Mouse (Mus musculus): ENCODE measurements around the gene Colca2. TPM values are rescaled to one million over a fixed set of nuclear protein-coding genes. Genes with fewer than 3 reads are reported as not detected.
A peak's percentile ranks its signal among the peaks of the same experiment; 100 is the strongest.

Gene Colca2
- polyA plus RNA-seq, 1 experiment from 2014 or later: 0.70 TPM

DNA sequence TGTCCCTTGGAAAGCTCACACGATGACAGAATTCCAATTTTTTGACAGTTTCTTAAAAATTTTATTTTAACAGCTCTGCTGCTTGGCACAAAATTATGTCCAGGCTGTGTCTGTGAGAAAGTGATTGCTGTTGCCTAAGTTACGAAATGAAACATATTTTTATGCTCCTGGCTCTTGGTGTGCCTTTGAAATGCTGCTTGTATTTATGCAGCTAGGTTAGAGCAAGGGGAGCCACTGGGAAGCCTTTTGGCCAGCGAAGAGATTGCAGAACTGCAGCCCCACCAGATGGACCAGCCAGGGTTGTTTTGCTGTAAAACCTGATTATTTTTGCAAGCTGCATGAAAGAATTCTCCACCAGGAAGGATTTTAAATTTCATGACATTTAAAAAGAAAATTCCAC, 26.8 kb upstream of the Colca2 start:
- H3K4me1 ChIP-seq: peaks cover 19% of the 10 kb centered on the region; the same call in 1 of the 2 replicates
- H3K9ac ChIP-seq (replicated peaks): no peak overlapping the region
- H3K27me3 ChIP-seq: no peaks in the 10 kb centered on the region
- no peak overlapping the region for H3K4me2 ChIP-seq (replicated peaks)
- peak; percentile 61; the same call in 1 of the 2 replicates for ATAC-seq (replicated peaks)
- H3K9me3 ChIP-seq: no peaks in the 10 kb centered on the region
- WGBS: 46% methylated on average over 3 of the region's 3 CpGs
- peak overlapping the region; percentile 80 for H3K27ac ChIP-seq (replicated peaks)
- H3K36me3 ChIP-seq: no peaks in the 10 kb centered on the region
- H3K4me3 ChIP-seq: no peak overlapping the region

DNA sequence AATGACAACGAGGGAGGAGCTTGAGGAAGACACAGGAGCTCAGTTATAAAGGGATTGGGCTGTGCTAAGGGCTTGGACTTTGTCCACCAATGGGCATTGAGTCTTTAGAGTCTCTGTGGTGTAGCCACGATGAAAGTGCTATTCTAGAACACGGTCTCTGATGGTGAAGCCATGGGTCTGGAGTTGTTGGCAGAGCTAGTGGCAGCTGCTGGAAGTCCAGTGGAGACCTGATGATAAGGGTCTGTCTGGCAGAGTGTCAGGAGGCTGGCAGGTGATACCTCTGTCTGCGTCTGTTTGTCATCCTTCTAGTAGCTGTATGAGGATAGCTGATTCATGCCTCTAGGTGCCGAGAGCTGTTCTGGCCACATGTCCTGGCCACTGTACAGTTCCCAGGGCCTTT, 25.6 kb upstream of the Colca2 start:
- no peaks in the 10 kb centered on the region for H3K27me3 ChIP-seq
- H3K9ac ChIP-seq (replicated peaks): no peak overlapping the region
- no peaks in the 10 kb centered on the region for H3K9me3 ChIP-seq
- H3K36me3 ChIP-seq: no peaks in the 10 kb centered on the region
- no peak for ATAC-seq (replicated peaks)
- WGBS: 76% methylated on average over 5 of the region's 5 CpGs
- H3K4me2 ChIP-seq (replicated peaks): no peak overlapping the region
- peak overlapping the region; percentile 80; the same call in 1 of the 2 replicates for H3K27ac ChIP-seq (replicated peaks)
- H3K4me1 ChIP-seq: peaks cover 19% of the 10 kb centered on the region; the same call in 1 of the 2 replicates
- no peak overlapping the region for H3K4me3 ChIP-seq

DNA sequence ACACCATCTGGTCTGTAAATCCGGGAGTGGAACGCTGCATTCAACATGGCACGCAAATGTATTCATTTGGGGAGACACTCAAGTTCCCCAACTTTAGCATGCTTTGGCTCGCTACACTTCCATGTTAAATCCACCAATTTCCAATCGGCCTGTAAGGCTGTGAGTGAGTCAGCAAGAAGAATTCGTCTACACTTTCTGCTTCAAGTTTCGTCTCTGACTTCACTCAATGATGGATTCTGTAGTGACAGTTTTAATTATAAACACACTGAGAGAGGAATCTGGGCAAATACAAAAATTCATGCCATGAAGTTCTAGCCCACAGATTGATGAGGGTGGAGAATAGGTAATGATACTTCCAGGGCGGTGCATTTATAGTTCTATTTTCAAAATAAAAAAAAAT, 15.2 kb upstream of the Colca2 start:
- Histone ChIP-seq H3K27ac (replicated peaks) (no peak overlapping the region), H3K4me3 (no peak overlapping the region), H3K36me3 (no peaks in the 10 kb centered on the region), H3K27me3 (no peaks in the 10 kb centered on the region), H3K4me2 (replicated peaks) (no peak overlapping the region), H3K9ac (replicated peaks) (no peak overlapping the region), H3K9me3 (no peaks in the 10 kb centered on the region), H3K4me1 (no peaks in the 10 kb centered on the region)
- ATAC-seq (replicated peaks): no peak
- WGBS: 86% methylated on average over 8 of the region's 8 CpGs

DNA sequence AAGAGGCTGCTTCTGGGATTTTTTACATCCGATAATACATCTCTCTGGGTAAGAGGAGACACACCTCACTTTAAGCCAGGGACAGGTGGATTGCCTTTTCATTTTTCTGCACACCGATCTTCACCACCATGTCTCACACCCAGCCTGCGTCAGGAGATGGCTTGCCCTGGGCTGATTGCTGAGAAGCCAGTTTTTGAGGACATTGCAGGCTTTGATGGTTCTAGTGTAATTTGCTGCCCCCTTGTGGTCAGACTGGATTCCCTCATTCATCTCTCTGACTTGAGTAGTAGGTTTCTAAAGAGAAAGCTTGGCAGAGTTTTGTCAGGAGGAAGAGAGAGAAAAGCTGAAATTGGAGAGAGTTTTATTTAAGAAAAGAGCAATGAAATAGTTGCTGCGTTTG, 14.3 kb upstream of the Colca2 start:
- 32% methylated on average over 4 of the region's 4 CpGs for WGBS
- peak; percentile 80 for ATAC-seq (replicated peaks)

DNA sequence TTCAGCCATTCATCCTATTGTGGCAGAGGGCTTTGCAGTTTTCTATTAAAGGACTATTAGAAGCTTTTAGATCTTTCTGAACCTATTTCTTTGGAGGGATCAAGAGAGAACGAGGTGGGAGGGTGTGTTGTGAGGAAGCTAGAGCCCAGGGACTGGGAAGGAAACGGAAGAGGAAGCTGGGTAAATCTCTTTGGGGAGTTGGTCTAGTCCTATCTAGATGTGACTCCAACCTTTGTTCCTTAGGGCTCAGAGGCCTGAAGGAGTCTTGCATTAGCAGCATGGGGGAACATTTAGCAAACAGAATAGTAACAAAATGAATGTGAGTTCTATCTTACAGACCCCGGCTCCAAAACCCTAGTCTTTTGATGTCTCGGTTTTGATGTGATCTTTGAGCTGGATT, 12.6 kb upstream of the Colca2 start:
- WGBS: 65% methylated on average over 4 of the region's 4 CpGs
- no peak overlapping the region for H3K27ac ChIP-seq (replicated peaks)
- H3K36me3 ChIP-seq: no peaks in the 10 kb centered on the region
- H3K4me2 ChIP-seq (replicated peaks): no peak overlapping the region
- no peak overlapping the region for H3K4me3 ChIP-seq
- H3K27me3 ChIP-seq: no peaks in the 10 kb centered on the region
- H3K9ac ChIP-seq (replicated peaks): no peak overlapping the region
- H3K9me3 ChIP-seq: no peaks in the 10 kb centered on the region
- no peak for ATAC-seq (replicated peaks)
- no peaks in the 10 kb centered on the region for H3K4me1 ChIP-seq

More for the DNA sequence above, 14.3 kb upstream of the Colca2 start:
- no peaks in the 10 kb centered on the region for H3K4me1 ChIP-seq
- no peak overlapping the region for H3K4me3 ChIP-seq
- H3K36me3 ChIP-seq: no peaks in the 10 kb centered on the region
- no peak overlapping the region for H3K9ac ChIP-seq (replicated peaks)
- no peaks in the 10 kb centered on the region for H3K9me3 ChIP-seq
- H3K27me3 ChIP-seq: no peaks in the 10 kb centered on the region
- no peak overlapping the region for H3K4me2 ChIP-seq (replicated peaks)
- H3K27ac ChIP-seq (replicated peaks): no peak overlapping the region

DNA sequence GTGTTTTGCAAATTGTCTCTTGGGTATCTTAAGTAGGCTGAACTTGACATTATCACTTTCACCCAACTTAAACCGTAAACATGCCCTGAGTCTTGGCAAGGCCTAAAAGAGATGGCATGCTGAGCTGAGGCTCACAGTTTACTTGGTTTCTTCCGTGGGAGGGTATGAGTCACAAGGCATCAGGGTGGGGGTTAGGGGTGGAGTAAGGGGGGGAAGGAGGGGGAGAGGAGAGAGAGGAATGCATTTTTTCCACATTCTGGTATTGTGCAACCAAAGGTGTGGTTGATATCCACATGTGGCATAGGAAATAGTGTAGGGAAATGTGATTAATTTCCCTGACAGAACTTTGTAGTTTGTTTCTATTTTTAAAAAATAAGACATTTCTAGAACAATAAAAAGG, 7.7 kb upstream of the Colca2 start:
- H3K9ac ChIP-seq (replicated peaks): no peak overlapping the region
- no peaks in the 10 kb centered on the region for H3K27me3 ChIP-seq
- H3K27ac ChIP-seq (replicated peaks): no peak overlapping the region
- H3K4me1 ChIP-seq: no peaks in the 10 kb centered on the region
- 51% methylated on average over 2 of the region's 2 CpGs for WGBS
- ATAC-seq (replicated peaks): no peak
- H3K4me2 ChIP-seq (replicated peaks): no peak overlapping the region
- no peak overlapping the region for H3K4me3 ChIP-seq
- no peaks in the 10 kb centered on the region for H3K9me3 ChIP-seq
- no peaks in the 10 kb centered on the region for H3K36me3 ChIP-seq

DNA sequence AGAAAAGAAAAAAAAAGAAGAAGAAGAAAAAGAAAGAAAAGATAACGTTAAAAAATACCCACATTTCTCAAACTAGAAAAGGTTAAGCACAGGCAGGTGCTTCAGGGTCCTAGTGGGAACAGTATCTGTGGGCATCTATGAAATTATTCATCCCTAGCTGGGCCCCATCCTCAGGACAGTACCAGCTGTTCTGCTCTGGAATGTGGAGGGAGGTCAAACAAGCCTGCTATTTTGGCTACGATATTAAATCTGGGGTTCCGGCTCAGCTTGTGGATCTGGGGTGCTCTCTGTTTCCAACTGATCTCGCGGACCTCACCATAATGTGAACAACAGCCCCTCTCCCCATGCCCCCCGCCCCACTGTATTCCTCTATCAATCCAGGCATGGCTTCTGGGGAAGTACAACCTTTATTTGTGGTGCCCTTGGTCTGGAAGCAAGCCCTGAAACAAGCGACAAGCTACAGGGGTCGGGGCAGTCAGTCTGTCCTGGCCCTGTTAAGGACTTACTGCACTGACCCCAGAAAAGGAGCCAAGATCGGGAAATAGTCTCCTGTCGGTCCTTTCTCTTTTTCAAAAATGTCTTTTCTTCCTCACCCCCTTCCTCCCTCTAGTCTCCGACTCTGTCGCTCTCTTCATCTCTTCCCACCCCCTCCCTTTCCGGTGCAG, 403 bp downstream of the Colca2 start:
- H3K9ac ChIP-seq (replicated peaks): peak overlapping the region; percentile 50
- no peaks in the 10 kb centered on the region for H3K9me3 ChIP-seq
- H3K27me3 ChIP-seq: peaks cover 7% of the 10 kb centered on the region; the same call in 1 of the 2 replicates
- no peak for ATAC-seq (replicated peaks)
- H3K4me3 ChIP-seq: peak overlapping the region; percentile 47
- H3K27ac ChIP-seq (replicated peaks): no peak overlapping the region
- H3K36me3 ChIP-seq: no peaks in the 10 kb centered on the region
- peaks cover 14% of the 10 kb centered on the region for H3K4me1 ChIP-seq
- WGBS: 20% methylated on average over 13 of the region's 13 CpGs
- H3K4me2 ChIP-seq (replicated peaks): peak overlapping the region; percentile 89

DNA sequence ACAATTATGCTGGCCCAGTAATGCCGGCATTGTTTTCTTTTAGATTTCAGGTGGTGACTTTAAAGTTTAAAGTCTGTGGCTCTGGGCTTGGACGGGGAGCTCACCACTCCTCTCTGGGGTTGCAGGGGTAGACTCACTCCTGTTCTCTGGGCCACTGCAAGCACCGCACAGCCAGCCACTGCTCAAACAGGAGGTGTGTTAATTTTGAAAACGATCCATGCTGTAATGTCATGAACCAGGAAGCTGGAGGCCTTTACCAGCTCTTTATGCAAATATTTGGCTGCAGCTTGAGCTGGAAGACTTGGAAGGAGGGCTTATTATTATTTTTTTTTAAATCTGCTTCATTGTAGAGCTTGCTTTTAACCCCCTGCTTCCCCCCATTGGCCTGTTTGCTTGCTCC, 3.7 kb downstream of the Colca2 start:
- WGBS: 20% methylated on average over 4 of the region's 4 CpGs
- Histone ChIP-seq H3K9ac (replicated peaks) (no peak overlapping the region), H3K36me3 (no peaks in the 10 kb centered on the region), H3K4me2 (replicated peaks) (no peak overlapping the region), H3K9me3 (no peaks in the 10 kb centered on the region), H3K4me1 (peaks cover 14% of the 10 kb centered on the region), H3K27ac (replicated peaks) (no peak overlapping the region), H3K4me3 (no peak overlapping the region), H3K27me3 (no peaks in the 10 kb centered on the region)
- ATAC-seq (replicated peaks): no peak

DNA sequence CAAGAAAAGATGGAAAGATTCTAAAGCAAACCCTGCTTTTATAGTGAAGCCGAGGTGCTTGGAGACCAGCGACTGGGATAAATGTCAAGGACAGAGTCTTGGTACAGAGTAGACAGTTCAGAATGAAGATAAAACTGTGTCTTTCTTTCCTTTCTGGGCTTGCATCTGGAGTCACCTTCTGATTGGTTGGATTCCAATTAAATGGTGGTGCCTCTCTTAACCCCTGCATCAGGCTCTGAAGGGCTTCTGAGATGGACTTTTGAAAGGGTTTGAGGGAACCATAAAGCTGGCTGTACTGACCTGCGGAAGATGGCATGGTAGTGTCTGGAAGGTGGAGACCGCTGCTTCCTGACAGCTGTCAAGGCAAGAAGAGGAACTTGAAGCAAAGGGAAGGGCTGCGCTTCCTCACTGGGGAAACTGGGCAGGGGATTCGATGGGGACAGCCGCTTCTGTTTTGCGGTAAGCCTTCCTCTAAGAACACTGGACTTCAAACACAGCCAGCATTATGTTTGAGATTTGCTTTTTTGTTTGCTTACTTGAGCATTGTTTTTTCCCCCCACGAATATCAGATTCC, 4.7 kb downstream of the Colca2 start:
- peaks cover 11% of the 10 kb centered on the region for H3K4me1 ChIP-seq
- H3K9me3 ChIP-seq: no peaks in the 10 kb centered on the region
- H3K9ac ChIP-seq (replicated peaks): no peak overlapping the region
- no peak overlapping the region for H3K4me3 ChIP-seq
- H3K27ac ChIP-seq (replicated peaks): no peak overlapping the region
- ATAC-seq (replicated peaks): no peak
- no peaks in the 10 kb centered on the region for H3K27me3 ChIP-seq
- H3K36me3 ChIP-seq: no peaks in the 10 kb centered on the region
- no peak overlapping the region for H3K4me2 ChIP-seq (replicated peaks)
- WGBS: 62% methylated on average over 9 of the region's 9 CpGs

DNA sequence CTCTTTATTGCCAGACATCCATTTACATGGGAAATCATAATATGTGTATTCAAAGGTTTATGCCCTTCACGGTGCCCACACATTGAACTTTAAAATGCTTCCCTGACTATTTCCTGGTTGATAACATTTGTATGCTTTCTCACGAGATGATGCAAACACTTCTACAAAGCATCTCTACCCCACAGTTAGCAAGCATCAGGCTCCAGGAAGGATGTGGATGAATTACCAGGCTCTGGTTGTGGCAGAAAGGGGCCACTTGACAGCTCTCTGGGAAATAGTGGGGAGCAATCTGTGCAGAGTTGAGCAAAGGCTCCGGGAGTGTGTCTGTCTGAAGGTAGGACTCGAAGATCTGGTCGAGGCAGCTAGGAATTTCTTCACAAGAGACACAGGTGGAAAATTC, 6.3 kb downstream of the Colca2 start:
- Histone ChIP-seq H3K9me3 (no peaks in the 10 kb centered on the region), H3K4me1 (0 out of 2 replicates have a peak, but pooled peaks cover 2% of the 10 kb centered on the region), H3K4me2 (replicated peaks) (no peak overlapping the region), H3K36me3 (no peaks in the 10 kb centered on the region), H3K4me3 (no peak overlapping the region), H3K27ac (replicated peaks) (no peak overlapping the region), H3K9ac (replicated peaks) (no peak overlapping the region), H3K27me3 (no peaks in the 10 kb centered on the region)
- ATAC-seq (replicated peaks): no peak
- WGBS: 78% methylated on average over 5 of the region's 5 CpGs

DNA sequence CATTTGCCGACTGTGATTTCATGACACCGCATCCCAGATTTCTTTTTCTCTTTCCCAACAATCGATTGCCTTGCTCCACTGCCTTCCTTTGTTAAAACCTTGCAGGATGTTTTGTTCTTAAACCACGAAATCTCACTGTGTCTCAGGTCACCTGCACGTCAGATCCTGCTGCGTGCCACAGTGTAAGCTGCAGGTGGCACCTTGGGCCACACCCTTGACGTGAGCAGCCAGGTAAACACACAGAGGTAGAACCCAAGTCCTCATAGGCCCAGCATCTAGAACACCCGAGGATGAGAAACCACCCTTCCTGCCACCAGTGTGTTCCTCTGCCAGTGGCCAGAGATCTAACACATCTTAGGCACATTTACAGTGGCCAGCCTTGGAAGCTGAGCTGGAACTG, 7.3 kb downstream of the Colca2 start:
- ATAC-seq (replicated peaks): no peak
- H3K4me2 ChIP-seq (replicated peaks): no peak overlapping the region
- H3K9me3 ChIP-seq: no peaks in the 10 kb centered on the region
- H3K4me1 ChIP-seq: 0 out of 2 replicates have a peak, but pooled peaks cover 2% of the 10 kb centered on the region
- no peaks in the 10 kb centered on the region for H3K36me3 ChIP-seq
- H3K27ac ChIP-seq (replicated peaks): no peak overlapping the region
- no peak overlapping the region for H3K4me3 ChIP-seq
- no peaks in the 10 kb centered on the region for H3K27me3 ChIP-seq
- H3K9ac ChIP-seq (replicated peaks): no peak overlapping the region
- WGBS: 56% methylated on average over 8 of the region's 8 CpGs

DNA sequence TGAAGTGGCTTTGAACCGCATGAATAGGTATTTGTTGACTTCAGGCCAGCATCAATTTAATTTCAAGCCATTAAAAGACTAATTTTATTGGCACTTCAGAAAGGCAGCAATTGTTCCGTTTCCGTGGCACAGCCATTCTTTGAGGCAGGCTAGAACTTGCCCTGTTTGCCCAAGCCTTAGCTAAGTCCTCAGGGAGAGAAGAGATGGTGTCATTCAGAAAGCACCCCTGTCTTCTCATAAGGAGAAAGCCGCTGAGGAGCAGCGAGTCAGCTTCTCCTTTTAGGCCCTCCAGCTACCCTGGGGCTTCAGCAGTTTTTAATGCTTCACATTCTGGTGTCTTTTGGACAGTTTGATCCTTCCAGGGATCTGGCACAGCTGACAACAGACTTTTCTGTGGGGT, 9.5 kb downstream of the Colca2 start:
- no peak for ATAC-seq (replicated peaks)
- Histone ChIP-seq H3K4me1 (no peaks in the 10 kb centered on the region), H3K27ac (replicated peaks) (no peak overlapping the region), H3K4me2 (replicated peaks) (no peak overlapping the region), H3K9me3 (no peaks in the 10 kb centered on the region), H3K9ac (replicated peaks) (no peak overlapping the region), H3K36me3 (no peaks in the 10 kb centered on the region), H3K4me3 (no peak overlapping the region), H3K27me3 (no peaks in the 10 kb centered on the region)
- WGBS: 72% methylated on average over 5 of the region's 5 CpGs

DNA sequence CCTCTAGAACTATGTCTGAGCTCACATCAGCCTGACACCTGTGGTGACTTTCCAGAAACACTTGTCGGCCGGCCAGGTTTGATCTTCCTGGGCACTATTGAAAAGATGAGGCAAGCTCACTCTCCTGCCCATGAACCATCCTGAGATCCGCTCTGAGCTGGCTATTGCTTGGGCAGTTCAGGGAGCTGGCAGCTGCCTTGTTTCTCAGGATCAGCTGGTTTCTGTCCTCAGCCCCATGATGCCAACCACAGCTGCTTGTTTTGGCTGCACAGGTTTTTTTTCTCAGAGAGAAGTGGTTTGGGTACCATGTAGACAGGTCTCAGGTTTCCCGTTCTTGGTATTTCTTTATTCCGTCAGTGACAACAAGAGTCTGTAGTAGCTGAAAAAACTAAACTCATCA, 19.9 kb downstream of the Colca2 start:
- Histone ChIP-seq H3K4me2 (replicated peaks) (no peak overlapping the region), H3K27ac (replicated peaks) (no peak overlapping the region), H3K36me3 (no peaks in the 10 kb centered on the region), H3K4me1 (no peaks in the 10 kb centered on the region), H3K27me3 (no peaks in the 10 kb centered on the region), H3K9me3 (no peaks in the 10 kb centered on the region), H3K4me3 (no peak overlapping the region), H3K9ac (replicated peaks) (no peak overlapping the region)
- no peak for ATAC-seq (replicated peaks)
- 85% methylated on average over 5 of the region's 5 CpGs for WGBS

Measured in forebrain, embryonic 15.5 days (tissue).